Mouse (Mus musculus) olfactory bulb, adult 2 months (tissue): ENCODE measurements around the gene Styxl1.

Experiments
- CTCF ChIP-seq: fragments of 200-500 bp; IDR thresholded peaks from 2 replicates; pipeline ENCODE4 v1.5.1; 2012; ENCODE audit warnings: low read depth, mild to moderate bottlenecking, low read length, moderate library complexity; ENCODE audit not compliant: insufficient read depth
- POLR2A ChIP-seq: fragments of 200-500 bp; IDR thresholded peaks from 2 replicates; pipeline ENCODE4 v1.6.1; 2012; ENCODE audit warnings: mild to moderate bottlenecking, low read depth, low read length, moderate library complexity; ENCODE audit not compliant: insufficient read depth

GRCm38 (mm10) chr5:135730916-135731315 lies 47.3 kb downstream of the Styxl1 start:
- TF ChIP-seq POLR2A = no peak
- no peak for TF ChIP-seq CTCF
